Mouse (Mus musculus) limb, embryonic 14.5 days (tissue): Measurements from ENCODE around the gene Ttll8. TPM values are rescaled to one million over a fixed set of nuclear protein-coding genes. Genes with fewer than 3 reads are reported as not detected.

ENCODE experiments used
- ATAC-seq: fragments of 200-750 bp; cut with Nextera tagmentation; 2 replicates; pipeline ENCODE4 v1.8.0; 2017; ENCODE audit warnings: low read depth, moderate number of reproducible peaks, moderate TSS enrichment; ENCODE audit not compliant: low FRiP score
- DNase-seq: peaks from one replicate; pipeline ENCODE4 v3.0.0-alpha.2; 2015; ENCODE audit warnings: low spot score
- H3K27ac ChIP-seq: fragments of 300-500 bp; sonication (generic); replicated peaks from 2 replicates; pipeline ENCODE4 v1.5.1; 2014; ENCODE audit warnings: low read depth, mild to moderate bottlenecking, low read length, moderate library complexity, mixed read lengths
- H3K27me3 ChIP-seq: fragments of 300-500 bp; sonication (generic); 2 replicates; pipeline ENCODE4 v1.6.1; 2014; ENCODE audit warnings: low read length, mixed read lengths; ENCODE audit not compliant: control insufficient read depth, insufficient read depth
- H3K36me3 ChIP-seq: fragments of 300-500 bp; sonication (generic); 2 replicates; pipeline ENCODE4 v1.6.1; 2014; ENCODE audit warnings: mild to moderate bottlenecking, low read length, moderate library complexity, mixed read lengths; ENCODE audit not compliant: control insufficient read depth, insufficient read depth
- H3K4me1 ChIP-seq: fragments of 300-500 bp; sonication (generic); 2 replicates; pipeline ENCODE4 v1.6.1; 2014; ENCODE audit warnings: antibody characterized with exemption, low read length, mixed read lengths; ENCODE audit not compliant: control insufficient read depth, insufficient read depth
- H3K4me2 ChIP-seq: fragments of 300-500 bp; sonication (generic); replicated peaks from 2 replicates; pipeline ENCODE4 v1.6.1; 2014; ENCODE audit warnings: low read depth, mild to moderate bottlenecking, low read length, moderate library complexity; ENCODE audit not compliant: severe bottlenecking
- H3K4me3 ChIP-seq: fragments of 300-500 bp; sonication (generic); replicated peaks from 2 replicates; pipeline ENCODE4 v1.5.1; 2014; ENCODE audit warnings: low read length
- H3K9ac ChIP-seq: fragments of 300-500 bp; sonication (generic); 2 replicates; pipeline ENCODE4 v1.6.1; 2014; ENCODE audit warnings: mild to moderate bottlenecking, low read depth, low read length, moderate library complexity; ENCODE audit not compliant: severe bottlenecking
- H3K9me3 ChIP-seq: fragments of 300-500 bp; sonication (generic); 2 replicates; pipeline ENCODE4 v1.6.1; 2016; ENCODE audit warnings: low read length; ENCODE audit not compliant: control insufficient read depth
- POLR2A ChIP-seq: fragments of 200-500 bp; IDR thresholded peaks from 2 replicates; pipeline ENCODE4 v1.8.0; 2012; ENCODE audit warnings: inconsistent platforms, mild to moderate bottlenecking, moderate library complexity, borderline replicate concordance; ENCODE audit not compliant: insufficient read depth, insufficient read length; ENCODE audit errors: extremely low read depth
- WGBS: fragments of 180-500 bp; shearing (Covaris S2); extraction: QIAGEN DNeasy Blood & Tissue Kit; methylation state at CpG from one replicate; pipeline ENCODE4 v1.1.7; 2014; 5-methylcytosine and 5-hydroxymethylcytosine counted together
- polyA plus RNA-seq, 2 experiments: library from polyadenylated mRNA; depleted of rRNA in 1 of 2; stranded (reverse) in 1 of 2; unstranded in 1 of 2; fragments of >200 nt; fragmentation: Nextera tagmentation in 1 of 2; extraction: Ambion mirVana in 1 of 2; gene quantifications; 2 replicates each; pipeline versions ENCODE4 v1.2.1 to v1.2.3; 2012 to 2014

Ttll8 gene
- polyA plus RNA-seq, 2 experiments, result 0.08 TPM; not detected in 1

DNA sequence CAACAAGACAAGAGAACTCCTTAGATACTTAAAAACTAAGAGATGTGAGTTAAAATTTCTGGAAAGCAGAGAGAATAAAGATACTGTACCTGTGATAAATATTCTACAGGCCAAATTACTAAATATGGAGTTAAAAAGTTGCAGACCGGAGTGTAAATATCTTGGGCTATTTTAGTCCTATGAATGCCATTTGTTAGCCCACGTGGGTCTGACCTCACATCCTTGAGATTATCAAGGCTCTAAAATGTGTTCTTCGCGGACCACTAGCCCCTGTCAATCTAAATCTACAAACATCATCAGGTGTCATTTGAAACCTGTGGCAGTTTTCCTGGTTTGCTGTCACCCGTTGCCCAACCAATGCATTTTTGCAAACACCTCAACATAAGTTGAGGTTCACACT lies 11.4 kb downstream of the Ttll8 start:
- Histone ChIP-seq H3K4me3 (no peak overlapping the region), H3K27me3 (no peaks in the 10 kb centered on the region), H3K9me3 (no peaks in the 10 kb centered on the region), H3K4me1 (no peaks in the 10 kb centered on the region), H3K9ac (no peak overlapping the region), H3K36me3 (no peaks in the 10 kb centered on the region), H3K4me2 (no peak overlapping the region), H3K27ac (no peak overlapping the region)
- ATAC-seq (no peak), DNase-seq (no peak)
- WGBS, result 78% methylated on average over 5 of the region's 5 CpGs
- TF ChIP-seq POLR2A, result no peak

DNA sequence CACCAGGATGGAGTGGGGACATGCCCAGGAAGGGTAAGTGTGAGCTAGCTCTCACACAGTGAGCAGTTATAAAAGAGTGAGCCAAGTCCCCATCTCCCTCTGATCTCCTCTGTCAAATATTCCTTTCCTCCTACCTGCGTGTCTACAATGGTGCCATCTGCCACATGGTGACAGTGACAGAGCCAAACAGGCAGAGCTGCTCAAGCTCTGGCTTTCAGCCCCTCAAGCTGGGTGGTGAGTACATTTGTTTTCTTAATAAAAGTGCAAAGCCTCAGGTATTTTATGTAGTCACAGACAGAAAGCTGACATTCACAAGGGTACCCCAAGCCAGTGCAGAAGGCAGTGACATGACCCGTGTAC lies 16.9 kb downstream of the Ttll8 start:
- Histone ChIP-seq H3K27me3 (no peaks in the 10 kb centered on the region), H3K27ac (no peak overlapping the region), H3K36me3 (no peaks in the 10 kb centered on the region), H3K4me2 (no peak overlapping the region), H3K9ac (no peak overlapping the region), H3K4me3 (no peak overlapping the region), H3K4me1 (no peaks in the 10 kb centered on the region), H3K9me3 (no peaks in the 10 kb centered on the region)
- DNase-seq (no peak), ATAC-seq (no peak)
- TF ChIP-seq POLR2A, result no peak
- 82% methylated on average over 2 of the region's 2 CpGs for WGBS

DNA sequence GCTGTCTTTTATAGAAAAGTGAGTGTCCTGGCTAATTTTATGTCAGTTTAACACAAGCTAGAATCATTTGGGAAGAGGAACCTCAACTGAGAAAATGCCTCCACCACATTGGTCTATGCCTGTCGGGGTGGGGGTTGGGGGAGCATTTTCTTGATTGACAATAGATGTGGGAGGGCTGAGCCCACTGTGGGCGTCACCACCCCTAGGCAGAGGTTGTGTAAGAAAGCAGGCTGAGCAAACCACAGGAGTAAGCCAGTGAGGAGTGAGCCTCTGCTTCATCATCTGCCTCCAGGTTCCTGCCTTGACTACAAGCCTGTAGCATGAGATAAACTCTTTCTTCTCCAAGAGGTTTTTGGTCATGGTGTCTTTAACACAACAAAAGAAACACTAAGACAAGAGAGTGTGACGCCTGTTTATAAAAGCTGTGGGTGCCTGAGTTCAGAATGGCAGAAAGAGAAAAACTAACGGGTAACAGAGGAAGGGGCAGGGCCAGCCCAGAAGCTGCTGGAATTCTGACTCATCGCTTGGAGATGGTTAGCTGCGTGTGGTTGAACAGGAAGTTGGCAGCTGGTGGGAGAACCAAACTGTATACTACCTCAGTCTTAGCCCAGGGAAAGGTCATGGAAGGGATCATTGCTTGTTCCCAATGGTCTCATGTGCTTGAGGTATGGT lies 17.5 kb downstream of the Ttll8 start:
- Histone ChIP-seq H3K27me3 (no peaks in the 10 kb centered on the region), H3K9ac (no peak overlapping the region), H3K9me3 (no peaks in the 10 kb centered on the region), H3K27ac (no peak overlapping the region), H3K4me2 (no peak overlapping the region), H3K4me3 (no peak overlapping the region), H3K4me1 (no peaks in the 10 kb centered on the region), H3K36me3 (no peaks in the 10 kb centered on the region)
- 68% methylated on average over 6 of the region's 6 CpGs for WGBS
- DNase-seq, result no peak
- no peak for TF ChIP-seq POLR2A
- ATAC-seq, result no peak

DNA sequence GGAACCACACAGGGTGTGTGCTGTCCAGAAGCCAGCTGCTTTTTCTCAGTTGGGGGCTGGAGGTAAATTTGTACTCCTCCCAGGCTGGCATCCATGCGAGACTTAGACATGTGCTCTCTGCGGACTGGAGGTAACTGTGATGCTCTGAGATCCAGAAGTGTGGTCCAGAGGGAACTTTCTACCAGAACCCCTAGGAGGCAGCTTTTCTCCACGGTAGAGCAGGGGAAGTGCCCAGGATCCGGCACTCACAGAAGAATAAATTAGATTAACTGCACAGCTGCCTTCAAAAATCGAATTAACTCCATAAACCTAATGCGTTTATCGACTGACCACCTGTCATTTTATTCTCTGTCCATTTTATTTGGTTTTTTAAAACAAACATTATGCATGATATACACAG lies 20.1 kb downstream of the Ttll8 start:
- Histone ChIP-seq H3K4me3 (no peak overlapping the region), H3K9me3 (no peaks in the 10 kb centered on the region), H3K27ac (no peak overlapping the region), H3K9ac (no peak overlapping the region), H3K4me1 (no peaks in the 10 kb centered on the region), H3K27me3 (no peaks in the 10 kb centered on the region), H3K36me3 (no peaks in the 10 kb centered on the region), H3K4me2 (no peak overlapping the region)
- no peak for TF ChIP-seq POLR2A
- DNase-seq (no peak), ATAC-seq (no peak)
- WGBS, result 63% methylated on average over 7 of the region's 7 CpGs

DNA sequence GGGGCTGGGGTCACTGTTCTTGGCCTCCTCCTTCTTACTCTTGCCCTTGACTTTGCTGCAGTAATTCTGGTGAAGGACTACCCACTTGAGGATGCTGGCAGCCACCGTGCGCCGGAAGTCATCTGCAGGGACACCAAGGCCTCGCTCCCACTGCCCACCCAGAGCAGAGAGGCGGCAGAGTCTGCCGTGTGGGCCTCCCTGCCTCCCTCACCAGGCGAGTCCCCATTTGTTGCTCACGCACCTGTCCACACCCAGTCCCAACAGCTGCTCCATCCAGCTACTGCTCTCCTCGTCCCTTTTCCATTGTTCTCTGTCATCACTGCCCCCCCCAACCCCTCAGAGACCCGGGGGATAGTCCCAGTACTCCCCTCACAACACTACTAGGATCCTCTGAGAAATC lies 21.6 kb downstream of the Ttll8 start:
- Histone ChIP-seq H3K9me3 (no peaks in the 10 kb centered on the region), H3K27me3 (no peaks in the 10 kb centered on the region), H3K4me2 (no peak overlapping the region), H3K4me3 (no peak overlapping the region), H3K36me3 (no peaks in the 10 kb centered on the region), H3K27ac (no peak overlapping the region), H3K4me1 (no peaks in the 10 kb centered on the region), H3K9ac (no peak overlapping the region)
- no peak for TF ChIP-seq POLR2A
- WGBS, result 87% methylated on average over 10 of the region's 10 CpGs
- DNase-seq (no peak), ATAC-seq (no peak)

DNA sequence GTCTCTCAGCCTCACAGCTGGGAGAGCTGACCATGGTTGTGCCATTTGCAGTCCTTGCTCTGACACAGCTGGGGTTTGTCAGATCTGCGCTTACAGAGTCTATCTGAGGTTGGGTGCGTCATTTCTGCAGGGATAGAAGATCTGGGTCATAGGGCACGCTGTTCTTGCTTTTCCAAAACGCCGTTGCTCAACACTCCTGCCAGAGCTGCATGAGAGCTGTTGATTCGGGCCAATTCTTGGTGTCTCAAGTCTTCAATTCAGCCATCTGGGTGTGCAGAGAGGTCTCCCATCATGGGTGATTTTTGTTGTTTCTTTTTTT lies 32.3 kb downstream of the Ttll8 start:
- WGBS, result 79% methylated on average over 6 of the region's 6 CpGs
- no peak overlapping the region for H3K4me3 ChIP-seq
- no peak overlapping the region for H3K27ac ChIP-seq
- H3K4me1 ChIP-seq, result no peaks in the 10 kb centered on the region
- H3K36me3 ChIP-seq, result no peaks in the 10 kb centered on the region
- no peak for ATAC-seq
- no peak overlapping the region for H3K4me2 ChIP-seq
- DNase-seq, result no peak
- H3K9me3 ChIP-seq, result no peaks in the 10 kb centered on the region
- H3K27me3 ChIP-seq, result no peaks in the 10 kb centered on the region
- TF ChIP-seq POLR2A, result no peak
- no peak overlapping the region for H3K9ac ChIP-seq
